12 mouse cellular contexts compared by ENCODE assay signal in genomic region chr5:100085097-100085496, GRCm38 (mm10). TPM values are rescaled to one million over a fixed set of nuclear protein-coding genes. Genes with fewer than 3 reads are reported as not detected.
DNase-seq lines count a peak whose midpoint lies in the region; ATAC-seq and TF ChIP-seq lines count a peak whose summit lies in the region.
"Had no signal": no experiment of that assay in that cellular context is flagged by ENCODE, and none has a peak within 500 bp of the region (broad histone marks: within the 10 kb centered on the region; RNA-seq: fewer than 3 reads in every experiment).

No protein-coding gene starts in this region.

- no peak for DNase-seq in forebrain, embryonic 10.5 days (ENCODE audit: extremely low spot score, low spot score)
- peak; percentile 47 for DNase-seq in left cerebral cortex, postnatal 4 days
- DNase-seq in left cerebral cortex, adult 18-20 months (ENCODE audit: low spot score in 2 of 2): no peak
- DNase-seq in adrenal gland, postnatal 14 days: peak; percentile 69
- DNase-seq in hindbrain, postnatal 0 days (ENCODE audit: low spot score): peak; percentile 58
- no peak for DNase-seq in ovary, postnatal 14 days (ENCODE audit: low spot score)
- DNase-seq in ovary, postnatal 36 days (ENCODE audit: low spot score): no peak
- DNase-seq: heart, postnatal 36 days; lung, adult 18-20 months; thymus, adult 2 months had no signal

- H3K4me1 ChIP-seq in forebrain, embryonic 12.5 days: peaks cover 12% of the 10 kb centered on the region; the same call in 1 of the 2 replicates
- no peaks in the 10 kb centered on the region for H3K4me1 ChIP-seq in forebrain, embryonic 10.5 days
- no peaks in the 10 kb centered on the region for H3K4me1 ChIP-seq in hindbrain, postnatal 0 days (ENCODE audit: insufficient read depth, low read length)

- no peak for ATAC-seq in forebrain, embryonic 12.5 days (ENCODE audit: low FRiP score)
- ATAC-seq in hindbrain, postnatal 0 days: no peak

- H3K9ac ChIP-seq in forebrain, embryonic 12.5 days: no peak overlapping the region
- H3K9ac ChIP-seq in hindbrain, postnatal 0 days (replicated peaks; ENCODE audit: low read length): no peak overlapping the region
- H3K9ac ChIP-seq: embryonic facial prominence, embryonic 15.5 days had no signal

- H3K36me3 ChIP-seq in forebrain, embryonic 12.5 days (replicated peaks): no peaks in the 10 kb centered on the region
- H3K36me3 ChIP-seq in forebrain, embryonic 10.5 days (replicated peaks): no peaks in the 10 kb centered on the region
- H3K36me3 ChIP-seq in hindbrain, postnatal 0 days (ENCODE audit: insufficient read depth, low read length): no peaks in the 10 kb centered on the region
- H3K36me3 ChIP-seq: embryonic facial prominence, embryonic 15.5 days had no signal

- H3K4me2 ChIP-seq in forebrain, embryonic 12.5 days: no peak overlapping the region
- H3K4me2 ChIP-seq in hindbrain, postnatal 0 days (ENCODE audit: low read depth, low read length): no peak overlapping the region
- H3K4me2 ChIP-seq: embryonic facial prominence, embryonic 15.5 days had no signal

- H3K4me3 ChIP-seq in forebrain, embryonic 12.5 days (replicated peaks): no peak overlapping the region
- no peak overlapping the region for H3K4me3 ChIP-seq in forebrain, embryonic 10.5 days
- H3K4me3 ChIP-seq in hindbrain, postnatal 0 days (ENCODE audit: low read length): no peak overlapping the region
- H3K4me3 ChIP-seq: embryonic facial prominence, embryonic 15.5 days had no signal

- H3K27me3 ChIP-seq in forebrain, embryonic 12.5 days: peaks cover 6% of the 10 kb centered on the region; the same call in 1 of the 2 replicates
- no peaks in the 10 kb centered on the region for H3K27me3 ChIP-seq in forebrain, embryonic 10.5 days (ENCODE audit: poor library complexity, severe bottlenecking)
- no peaks in the 10 kb centered on the region for H3K27me3 ChIP-seq in hindbrain, postnatal 0 days (ENCODE audit: insufficient read depth, low read length)
- H3K27me3 ChIP-seq: embryonic facial prominence, embryonic 15.5 days had no signal

- intact Hi-C loops in left cerebral cortex, postnatal 4 days (cut with DNase I): no loop called here

- H3K9me3 ChIP-seq in forebrain, embryonic 12.5 days: no peaks in the 10 kb centered on the region
- H3K9me3 ChIP-seq in forebrain, embryonic 10.5 days: no peaks in the 10 kb centered on the region
- H3K9me3 ChIP-seq in hindbrain, postnatal 0 days (ENCODE audit: low read length): no peaks in the 10 kb centered on the region
- H3K9me3 ChIP-seq: embryonic facial prominence, embryonic 15.5 days had no signal

- H3K27ac ChIP-seq in forebrain, embryonic 12.5 days: peak overlapping the region; percentile 46
- no peak overlapping the region for H3K27ac ChIP-seq in forebrain, embryonic 10.5 days
- H3K27ac ChIP-seq in hindbrain, postnatal 0 days: no peak overlapping the region
- H3K27ac ChIP-seq: embryonic facial prominence, embryonic 15.5 days had no signal

- TF ChIP-seq CTCF in hindbrain, postnatal 0 days (IDR thresholded peaks at IDR 0.05; ENCODE audit: low read depth): no peak

- 66% methylated on average over 8 of the region's 8 CpGs for WGBS in forebrain, embryonic 12.5 days
- WGBS in forebrain, embryonic 10.5 days: 91% methylated on average over 8 of the region's 8 CpGs
- WGBS in hindbrain, postnatal 0 days: 41% methylated on average over 8 of the region's 8 CpGs

RNA-seq across cellular contexts. Expression of gene Enoph1, which starts 45.3 kb away (rescaled TPM):
- polyA plus RNA-seq in forebrain, embryonic 12.5 days (2016; fragmentation: Nextera tagmentation; extraction: Ambion mirVana): 43.8 and 45.0 TPM in 2 replicates
- polyA plus RNA-seq in forebrain, embryonic 10.5 days (2016; fragmentation: Nextera tagmentation; extraction: Ambion mirVana): 62.8 and 66.9 TPM in 2 replicates
- 10 to 100 TPM; 53.3 to 54.6 TPM for total RNA-seq in left cerebral cortex, postnatal 4 days (2021)
- total RNA-seq in left cerebral cortex, adult 18-20 months (2021): 10 to 100 TPM; 50.5 to 56.6 TPM
- total RNA-seq in adrenal gland, postnatal 14 days (2021): 25.3 and 29.6 TPM in 2 replicates
- 41.6 and 55.6 TPM in 2 replicates for total RNA-seq in hindbrain, postnatal 0 days (2014; rRNA removed)
- polyA plus RNA-seq in hindbrain, postnatal 0 days (2015; fragmentation: Nextera tagmentation; extraction: Ambion mirVana): 48.6 and 49.0 TPM in 2 replicates

RNA-seq across cellular contexts. Expression of gene Hnrnpdl, which starts 45.6 kb away (rescaled TPM):
- 284 and 293 TPM in 2 replicates for polyA plus RNA-seq in forebrain, embryonic 12.5 days (2016; fragmentation: Nextera tagmentation; extraction: Ambion mirVana)
- polyA plus RNA-seq in forebrain, embryonic 10.5 days (2016; fragmentation: Nextera tagmentation; extraction: Ambion mirVana): 246 and 247 TPM in 2 replicates
- 100 to 1,000 TPM; 259 to 272 TPM for total RNA-seq in left cerebral cortex, postnatal 4 days (2021)
- 100 to 1,000 TPM; 144 to 182 TPM for total RNA-seq in left cerebral cortex, adult 18-20 months (2021)
- total RNA-seq in adrenal gland, postnatal 14 days (2021): 110 and 137 TPM in 2 replicates
- total RNA-seq in hindbrain, postnatal 0 days (2014; rRNA removed): 107 and 121 TPM in 2 replicates
- polyA plus RNA-seq in hindbrain, postnatal 0 days (2015; fragmentation: Nextera tagmentation; extraction: Ambion mirVana): 184 and 193 TPM in 2 replicates

Comparison
In these comparisons a context has a peak if more than half of its experiments do, and no peak if none do; other contexts are left out.
1. DNase-seq: peak in left cerebral cortex, postnatal 4 days (single experiment), adrenal gland, postnatal 14 days (single experiment) and hindbrain, postnatal 0 days (single experiment); none in forebrain, embryonic 10.5 days (single experiment), left cerebral cortex, adult 18-20 months (0 of 2), ovary, postnatal 14 days (single experiment) and ovary, postnatal 36 days (single experiment).